Mouse (Mus musculus) gastrocnemius, postnatal 36 days (tissue): ENCODE data around the gene Cmtm4. TPM values are rescaled to one million over a fixed set of nuclear protein-coding genes. Genes with fewer than 3 reads are reported as not detected.

Experiments used
- total RNA-seq, 2 experiments: library from RNA; stranded (reverse); gene quantifications; 2 replicates each; pipeline ENCODE4 v1.2.3; 2021

The Cmtm4 gene
- total RNA-seq, 2 experiments from 2014 or later, result 4.2 to 4.9 TPM

Other genes starting within 250 kb of the Cmtm4 start
- under 1 TPM; 0.27 to 0.31 TPM for gene Bean1, start 225.4 kb downstream of the Cmtm4 start, total RNA-seq
- 1 to 10 TPM; 2.7 to 3.5 TPM for gene Tk2, start 147.2 kb downstream of the Cmtm4 start, total RNA-seq
- gene Cklf, start 144.9 kb downstream of the Cmtm4 start, total RNA-seq, result 1 to 10 TPM; 1.3 to 2.7 TPM
- gene Cmtm2a, start 102.6 kb downstream of the Cmtm4 start, total RNA-seq, result not detected
- gene Gm45711, start 85.7 kb downstream of the Cmtm4 start, total RNA-seq, result not detected
- not detected for gene Cmtm1, start 85.7 kb downstream of the Cmtm4 start, total RNA-seq
- gene Gm11020, start 74.2 kb downstream of the Cmtm4 start, total RNA-seq, result not detected
- not detected for gene Cmtm2b, start 73.6 kb downstream of the Cmtm4 start, total RNA-seq
- gene Cmtm3, start 56.4 kb downstream of the Cmtm4 start, total RNA-seq, result 1 to 10 TPM; 5.1 to 5.7 TPM
- gene Dync1li2, start 47.2 kb upstream of the Cmtm4 start, total RNA-seq, result 100 to 1,000 TPM in 1 of 2 experiments, 10 to 100 TPM in 1; 82.6 to 121 TPM
- gene Terb1, start 114.1 kb upstream of the Cmtm4 start, total RNA-seq, result not detected
- gene Nae1, start 138.8 kb upstream of the Cmtm4 start, total RNA-seq, result 10 to 100 TPM; 18.6 to 23.8 TPM
- under 1 TPM; 0.25 to 0.61 TPM for gene Car7, start 138.9 kb upstream of the Cmtm4 start, total RNA-seq
- gene Pdp2, start 195.6 kb upstream of the Cmtm4 start, total RNA-seq, result 1 to 10 TPM; 4.2 to 7.4 TPM
- not detected for gene Cdh16, start 228.6 kb upstream of the Cmtm4 start, total RNA-seq
- gene Rrad, start 235.5 kb upstream of the Cmtm4 start, total RNA-seq, result 1 to 10 TPM; 2.2 to 2.9 TPM
- gene Ciao2b, start 246.2 kb upstream of the Cmtm4 start, total RNA-seq, result 10 to 100 TPM; 29.1 to 29.4 TPM